Mouse (Mus musculus) lung, adult 2 months (tissue): Measurements from ENCODE around the gene Vmn1r230.

ENCODE experiments used
- CTCF ChIP-seq: fragments of 200-500 bp; IDR thresholded peaks from 2 replicates; pipeline ENCODE4 v1.5.1; 2011; ENCODE audit warnings: mild to moderate bottlenecking, low read length, control low read depth; ENCODE audit not compliant: insufficient read depth
- POLR2A ChIP-seq: fragments of 200-500 bp; IDR thresholded peaks from 2 replicates; pipeline ENCODE4 v1.6.1; 2011; ENCODE audit warnings: low read depth, mild to moderate bottlenecking, control low read depth, low read length, borderline replicate concordance; ENCODE audit errors: extremely low read depth

DNA sequence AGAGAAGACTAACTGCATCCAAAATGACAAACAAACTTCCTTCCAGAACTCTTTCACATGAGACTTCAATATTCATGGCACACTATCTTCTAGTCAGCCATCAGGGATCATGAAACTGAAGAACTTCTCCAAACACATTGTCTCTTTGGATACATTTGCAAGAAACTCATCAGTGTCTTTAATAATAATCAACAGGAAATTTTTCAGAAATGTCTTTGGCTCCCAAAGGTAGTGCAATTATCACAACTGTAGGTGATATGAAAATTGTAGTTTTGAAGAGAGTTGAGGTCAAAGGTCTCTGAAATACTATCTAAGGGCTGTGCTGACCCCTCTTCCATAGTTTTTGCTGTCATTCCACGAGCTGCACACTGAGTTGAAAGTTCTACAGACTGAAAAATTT lies at the start of gene Vmn1r230:
- TF ChIP-seq CTCF (no peak), POLR2A (no peak)
